Mouse (Mus musculus): ENCODE measurements around the gene Akr1c20. TPM values are rescaled to one million over a fixed set of nuclear protein-coding genes. Genes with fewer than 3 reads are reported as not detected.

Akr1c20 gene
- not detected for total RNA-seq (2021)

DNA sequence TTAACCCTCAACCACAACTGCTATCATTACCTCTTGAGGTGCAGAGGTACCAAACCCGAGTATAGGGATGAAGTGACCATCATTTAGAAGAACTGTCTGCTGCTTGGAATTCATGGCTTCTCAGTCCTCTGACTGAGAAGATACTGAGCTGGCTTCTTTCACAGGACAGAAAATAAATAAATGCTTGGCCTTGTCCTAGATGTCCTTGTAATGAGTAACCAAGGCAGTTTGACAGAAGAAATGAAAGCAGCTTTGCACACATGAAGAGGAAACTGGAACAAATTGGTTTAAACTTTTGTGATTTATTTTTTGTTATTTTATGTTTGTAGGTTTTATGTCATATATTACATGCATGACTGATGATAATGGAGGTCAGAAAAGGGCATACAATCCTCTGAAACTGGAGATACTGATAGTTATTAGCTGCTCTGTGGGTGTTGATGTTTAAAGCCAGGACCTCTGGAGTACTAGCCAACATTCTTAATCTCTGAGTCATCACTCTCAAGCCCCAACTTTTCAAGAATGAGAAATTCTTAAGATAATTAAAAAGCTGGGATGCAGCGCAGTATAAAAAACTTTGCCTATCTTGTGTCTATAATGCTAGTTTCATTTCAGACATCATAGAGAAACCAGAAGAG, at the start of gene Akr1c20:
Gene Akr1c20, minus strand, starts transcription at position 145 of the 638 bp plus-strand sequence.
- no peak for DNase-seq

GRCm38 (mm10) chr13:4565996-4566395, 42.9 kb upstream of the Akr1c20 start:
- DNase-seq: no peak

GRCm38 (mm10) chr13:4560500-4560899, 37.4 kb upstream of the Akr1c20 start:
- DNase-seq: no peak

DNA sequence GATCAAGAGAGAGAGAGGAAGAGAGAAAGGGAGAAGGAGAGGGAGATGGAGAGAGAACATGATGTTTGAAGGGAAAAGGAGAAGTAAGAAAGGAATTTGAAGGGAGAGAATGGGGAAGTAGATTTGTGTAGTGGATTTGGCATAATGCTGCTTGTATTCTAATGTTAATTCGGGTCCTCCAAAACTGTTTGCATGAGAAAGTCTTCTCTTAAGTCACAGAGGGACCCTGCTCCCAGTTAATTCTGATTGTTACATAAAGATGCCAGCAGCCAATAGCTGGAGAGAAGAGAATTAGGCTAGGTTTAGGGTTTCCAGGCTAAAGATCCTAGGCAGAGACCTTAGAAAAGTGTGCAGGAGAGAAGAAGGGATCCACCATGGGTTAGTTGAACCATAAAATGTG, 36.0 kb upstream of the Akr1c20 start:
- no peak for DNase-seq

DNA sequence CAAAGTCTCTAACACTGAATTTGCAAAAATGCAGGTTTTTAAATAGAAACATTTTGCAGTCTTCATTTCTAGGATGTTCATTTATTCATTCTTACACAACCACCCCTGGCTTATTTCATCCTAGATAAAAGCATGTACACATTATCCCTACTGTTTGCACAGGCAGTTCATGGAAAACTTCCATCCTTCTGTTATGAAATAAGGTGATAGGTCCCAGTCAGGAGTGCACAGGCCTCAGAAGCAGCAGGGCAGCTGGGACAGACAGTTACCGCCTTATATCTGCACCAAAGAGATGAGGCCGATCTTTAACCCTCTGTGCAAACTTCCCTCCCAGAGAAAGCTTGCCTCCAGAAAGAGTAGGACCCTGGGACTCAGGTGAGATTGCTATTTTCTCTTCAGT, 8.3 kb downstream of the Akr1c20 start:
- DNase-seq: no peak

- no peak for DNase-seq
Observed at GRCm38 (mm10) chr13:4467896-4468295, 55.2 kb downstream of the Akr1c20 start.

- DNase-seq: no peak
Observed at GRCm38 (mm10) chr13:4465641-4466040, 57.5 kb downstream of the Akr1c20 start.

Other genes with a start within 250 kb of the Akr1c20 start
- not detected for gene Akr1c12, start 243.9 kb downstream of the Akr1c20 start, total RNA-seq (2021)
- not detected for gene Akr1c6, start 89.0 kb downstream of the Akr1c20 start, total RNA-seq (2021)
- not detected for gene Akr1c21, start 50.7 kb upstream of the Akr1c20 start, total RNA-seq (2021)
- 10 to 100 TPM; 21.8 to 24.1 TPM for gene Akr1e1, start 85.8 kb upstream of the Akr1c20 start, total RNA-seq (2021)